Mouse (Mus musculus) ES-Bruce4 (cell line): ENCODE results near the gene Zfp991.
"Not testable (repeated sequence)": the region's sequence is repeated elsewhere in the genome, so short reads cannot be mapped to it uniquely, and the experiment has no call there.

Source experiments
- CTCF ChIP-seq: IDR thresholded peaks from one replicate; pipeline ENCODE4 v1.8.1; 2011; ENCODE audit warnings: low read depth, low read length
- EP300 ChIP-seq: IDR thresholded peaks from 2 replicates; pipeline ENCODE4 v1.6.1; 2011; ENCODE audit warnings: low read depth, low read length; ENCODE audit not compliant: insufficient read depth
- POLR2A ChIP-seq: IDR thresholded peaks from one replicate; pipeline ENCODE4 v1.8.1; 2011; ENCODE audit warnings: low read length; ENCODE audit not compliant: insufficient read depth

DNA sequence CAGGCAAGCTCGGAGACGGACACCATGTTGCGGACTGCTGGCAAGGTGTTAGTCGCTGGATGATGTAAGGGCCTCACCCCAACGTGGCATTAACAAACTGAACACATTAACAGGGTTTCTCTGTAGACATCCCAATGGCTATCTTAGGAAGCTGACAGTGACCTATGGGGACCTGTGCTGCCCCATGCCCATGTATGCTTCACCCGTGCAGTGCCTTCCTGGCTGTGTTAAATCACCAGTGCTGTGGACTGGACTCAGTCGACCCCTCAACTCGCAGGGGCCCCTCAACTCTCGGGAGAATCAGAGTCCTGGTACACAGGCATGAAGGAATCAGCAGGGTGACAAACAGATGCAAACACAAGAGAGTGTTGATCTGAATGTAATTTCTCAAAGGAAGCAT, 63.3 kb downstream of the Zfp991 start:
- TF ChIP-seq CTCF, EP300, POLR2A: not testable (repeated sequence)
